In genomic region chr2:164470254-164470653, GRCm38 (mm10) we compare ENCODE assay signal across 9 mouse cellular contexts. TPM values are rescaled to one million over a fixed set of nuclear protein-coding genes. Genes with fewer than 3 reads are reported as not detected.
DNase-seq lines count a peak whose midpoint lies in the region; ATAC-seq lines count a peak whose summit lies in the region.
"Had no signal": no experiment of that assay in that cellular context is flagged by ENCODE, and none has a peak within 500 bp of the region (broad histone marks: within the 10 kb centered on the region; RNA-seq: fewer than 3 reads in every experiment).

No protein-coding gene starts in this region.

- no peaks in the 10 kb centered on the region for H3K27me3 ChIP-seq in heart, embryonic 12.5 days (replicated peaks)
- H3K27me3 ChIP-seq: liver, embryonic 15.5 days had no signal

- H3K4me3 ChIP-seq in heart, embryonic 12.5 days = no peak overlapping the region
- H3K4me3 ChIP-seq: liver, embryonic 15.5 days had no signal

- no peak overlapping the region for H3K4me2 ChIP-seq in heart, embryonic 12.5 days
- H3K4me2 ChIP-seq: liver, embryonic 15.5 days had no signal

- ATAC-seq in heart, embryonic 12.5 days (ENCODE audit: insufficient number of reproducible peaks, low FRiP score) = no peak
- peak; percentile 62 for ATAC-seq in megakaryocyte-erythroid progenitor cell, adult 5-6 weeks (replicated peaks; ENCODE audit: low FRiP score, low TSS enrichment, poor library complexity, severe bottlenecking)
- no peak for ATAC-seq in erythroid progenitor cell, adult 5-6 weeks (replicated peaks; ENCODE audit: low FRiP score, poor library complexity, severe bottlenecking)

- no peak overlapping the region for H3K27ac ChIP-seq in heart, embryonic 12.5 days (ENCODE audit: poor library complexity, severe bottlenecking)
- H3K27ac ChIP-seq: liver, embryonic 15.5 days had no signal

- no peak overlapping the region for H3K9ac ChIP-seq in heart, embryonic 12.5 days
- H3K9ac ChIP-seq: liver, embryonic 15.5 days had no signal

- H3K4me1 ChIP-seq in heart, embryonic 12.5 days (replicated peaks) = no peaks in the 10 kb centered on the region

- 22% methylated on average over 10 of the region's 10 CpGs for WGBS in heart, embryonic 12.5 days

- peaks cover 15% of the 10 kb centered on the region; the same call in 1 of the 2 replicates for H3K36me3 ChIP-seq in heart, embryonic 12.5 days

- DNase-seq in heart, adult 8-10 months (ENCODE audit: low spot score) = peak; percentile 63
- DNase-seq in A20 (ENCODE audit: low read depth, low spot score) (peak; percentile 80), MEL-GATA-1-ER (ENCODE audit: extremely low read depth, low read depth) (peak; percentile 40)
- DNase-seq in embryo, embryonic 10 days (ENCODE audit: low spot score) = peak; percentile 76
- DNase-seq in kidney, postnatal 25 days = peak; percentile 78 to 88

- H3K9me3 ChIP-seq in heart, embryonic 12.5 days (replicated peaks) = no peaks in the 10 kb centered on the region
- H3K9me3 ChIP-seq: liver, embryonic 15.5 days had no signal

RNA-seq across cellular contexts. Expression of gene Trp53tg5, which starts 3.3 kb away (rescaled TPM):
- not detected for total RNA-seq in heart, adult 8-10 months (2022)
- 0.19 TPM in 1 of 2 replicates, not detected in the other for polyA plus RNA-seq in heart, embryonic 12.5 days (2016; fragmentation: Nextera tagmentation; extraction: Ambion mirVana)
- not detected in 2 replicates for total RNA-seq in megakaryocyte-erythroid progenitor cell, adult 5-6 weeks (2014; fragmentation: Nextera tagmentation)
- total RNA-seq in megakaryocyte-erythroid progenitor cell, adult 5-6 weeks (2017) = not detected in 2 replicates
- total RNA-seq in erythroid progenitor cell, adult 5-6 weeks (2015; ENCODE audit: low replicate concordance) = not detected in 2 replicates
- not detected in 2 replicates for total RNA-seq in erythroid progenitor cell, adult 5-6 weeks (2017; ENCODE audit: low replicate concordance)
- polyA plus RNA-seq: liver, embryonic 15.5 days had no signal

RNA-seq across cellular contexts. Expression of gene Gm20458, which starts 9.5 kb away (rescaled TPM):
- total RNA-seq in heart, adult 8-10 months (2022) = 1 to 10 TPM; 3.6 to 6.7 (median 5.5) TPM
- polyA plus RNA-seq in heart, embryonic 12.5 days (2016; fragmentation: Nextera tagmentation; extraction: Ambion mirVana) = 11.8 and 16.9 TPM in 2 replicates
- not detected in 2 replicates for total RNA-seq in megakaryocyte-erythroid progenitor cell, adult 5-6 weeks (2014; fragmentation: Nextera tagmentation)
- total RNA-seq in megakaryocyte-erythroid progenitor cell, adult 5-6 weeks (2017) = not detected in 2 replicates
- not detected in 2 replicates for total RNA-seq in erythroid progenitor cell, adult 5-6 weeks (2015; ENCODE audit: low replicate concordance)
- total RNA-seq in erythroid progenitor cell, adult 5-6 weeks (2017; ENCODE audit: low replicate concordance) = not detected in 2 replicates

RNA-seq across cellular contexts. Expression of gene Sys1, which starts 13.5 kb away (rescaled TPM):
- total RNA-seq in heart, adult 8-10 months (2022) = 10 to 100 TPM; 25.2 to 28.5 (median 25.8) TPM
- polyA plus RNA-seq in heart, embryonic 12.5 days (2016; fragmentation: Nextera tagmentation; extraction: Ambion mirVana) = 36.4 and 40.3 TPM in 2 replicates
- 25.7 and 26.7 TPM in 2 replicates for total RNA-seq in megakaryocyte-erythroid progenitor cell, adult 5-6 weeks (2014; fragmentation: Nextera tagmentation)
- total RNA-seq in megakaryocyte-erythroid progenitor cell, adult 5-6 weeks (2017) = 10.9 and 16.0 TPM in 2 replicates
- total RNA-seq in erythroid progenitor cell, adult 5-6 weeks (2015; ENCODE audit: low replicate concordance) = 8.8 and 10.8 TPM in 2 replicates
- total RNA-seq in erythroid progenitor cell, adult 5-6 weeks (2017; ENCODE audit: low replicate concordance) = 3.1 and 5.3 TPM in 2 replicates

RNA-seq across cellular contexts. Expression of gene Dbndd2, which starts 15.7 kb away (rescaled TPM):
- 10 to 100 TPM; 11.3 to 15.0 (median 12.6) TPM for total RNA-seq in heart, adult 8-10 months (2022)
- 7.3 and 11.3 TPM in 2 replicates for polyA plus RNA-seq in heart, embryonic 12.5 days (2016; fragmentation: Nextera tagmentation; extraction: Ambion mirVana)
- total RNA-seq in megakaryocyte-erythroid progenitor cell, adult 5-6 weeks (2014; fragmentation: Nextera tagmentation) = 2.4 TPM in 2 replicates
- 2.9 TPM in 1 of 2 replicates, not detected in the other for total RNA-seq in megakaryocyte-erythroid progenitor cell, adult 5-6 weeks (2017)
- total RNA-seq in erythroid progenitor cell, adult 5-6 weeks (2015; ENCODE audit: low replicate concordance) = 6.3 TPM in 1 of 2 replicates, not detected in the other
- 0.61 TPM in 1 of 2 replicates, not detected in the other for total RNA-seq in erythroid progenitor cell, adult 5-6 weeks (2017; ENCODE audit: low replicate concordance)

RNA-seq across cellular contexts. Expression of gene Sdc4, which starts 26.6 kb away (rescaled TPM):
- total RNA-seq in heart, adult 8-10 months (2022) = 10 to 100 TPM; 14.9 to 23.0 (median 20.7) TPM
- polyA plus RNA-seq in heart, embryonic 12.5 days (2016; fragmentation: Nextera tagmentation; extraction: Ambion mirVana) = 40.1 and 40.6 TPM in 2 replicates
- 1.0 and 5.3 TPM in 2 replicates for total RNA-seq in megakaryocyte-erythroid progenitor cell, adult 5-6 weeks (2014; fragmentation: Nextera tagmentation)
- 0.23 and 1.3 TPM in 2 replicates for total RNA-seq in megakaryocyte-erythroid progenitor cell, adult 5-6 weeks (2017)
- 2.5 and 7.2 TPM in 2 replicates for total RNA-seq in erythroid progenitor cell, adult 5-6 weeks (2015; ENCODE audit: low replicate concordance)
- total RNA-seq in erythroid progenitor cell, adult 5-6 weeks (2017; ENCODE audit: low replicate concordance) = 5.7 and 7.2 TPM in 2 replicates

Comparison
In these comparisons a context has a peak if more than half of its experiments do, and no peak if none do; other contexts are left out.
1. RNA of gene Gm20458, which starts 9.5 kb away (total RNA-seq): 3.6 to 6.7 TPM in heart, adult 8-10 months; not detected in megakaryocyte-erythroid progenitor cell, adult 5-6 weeks and not detected in erythroid progenitor cell, adult 5-6 weeks; every median in the first group is over 4 times any median in the second.
2. Peak in every context shown above with its lines, with median percentiles within 50 percentile points of each other: DNase-seq.